Mouse (Mus musculus) myocyte (in vitro differentiated cells): ENCODE results near the gene Slc34a2.

ENCODE experiments used
- E2F4 ChIP-seq: IDR thresholded peaks from one replicate; pipeline ENCODE4 v1.6.1; 2011; ENCODE audit warnings: mild to moderate bottlenecking, control low read depth, moderate library complexity; ENCODE audit not compliant: insufficient read depth
- MAX ChIP-seq: IDR thresholded peaks from one replicate; pipeline ENCODE4 v1.6.1; 2011; ENCODE audit warnings: low read depth, mild to moderate bottlenecking, control low read depth
- MYOD1 ChIP-seq, 3 experiments: IDR thresholded peaks; one replicate each; pipeline ENCODE4 v1.6.1; 2011; ENCODE audit warnings: control low read depth in 2 of 3, low read depth in 2 of 3, mild to moderate bottlenecking in 2 of 3, moderate library complexity in 1 of 3; ENCODE audit not compliant: insufficient read length in 2 of 3, control insufficient read depth in 1 of 3
- POLR2A ChIP-seq: IDR thresholded peaks from one replicate; pipeline ENCODE4 v1.6.1; 2011; ENCODE audit warnings: low read depth, mild to moderate bottlenecking, control low read depth, moderate library complexity; ENCODE audit not compliant: insufficient read length
- USF1 ChIP-seq: IDR thresholded peaks from one replicate; pipeline ENCODE4 v1.6.1; 2011; ENCODE audit warnings: low read depth, mild to moderate bottlenecking, control low read depth, moderate library complexity

GRCm38 (mm10) chr5:53009027-53009769, 28.7 kb upstream of the Slc34a2 start:
- TF ChIP-seq POLR2A = no peak
- no peak for TF ChIP-seq E2F4
- TF ChIP-seq MYOD1 (IDR thresholded peaks at IDR 0.05; ENCODE audit: control insufficient read depth in 1 of 3, insufficient read length in 2 of 3, low read depth in 2 of 3) = no peak
- no peak for TF ChIP-seq MAX
- TF ChIP-seq USF1 = no peak
